Mouse (Mus musculus): ENCODE results near the gene Pgrmc2.

DNA sequence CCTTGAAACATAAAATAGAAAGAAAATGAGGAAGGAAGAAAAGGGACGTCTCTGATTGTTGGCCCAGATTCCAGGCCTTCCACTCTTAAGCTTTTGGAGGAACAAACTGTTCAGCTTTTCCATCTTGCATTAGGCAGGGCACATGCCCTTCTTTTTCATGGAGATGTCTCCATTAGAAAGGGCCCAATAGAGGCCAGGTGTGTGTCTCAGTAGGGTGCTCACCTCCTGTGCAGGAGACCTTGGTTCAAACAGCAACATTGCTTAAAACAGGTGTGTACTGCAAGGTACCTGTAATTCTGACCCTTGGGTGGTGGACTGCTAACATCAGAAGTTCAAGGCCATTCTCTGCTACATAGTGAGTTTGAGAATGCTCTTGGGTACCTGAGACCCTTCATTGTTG lies 16.8 kb upstream of the Pgrmc2 start:
- TF ChIP-seq FLI1 (IDR thresholded peaks at IDR 0.05; ENCODE audit: low read length) (no peak), GATA1 (IDR thresholded peaks at IDR 0.05; ENCODE audit: borderline replicate concordance, low read length) (no peak)
